Mouse (Mus musculus) fat pad, adult 2 months (tissue): Measurements from ENCODE around the gene Ckmt2.

ENCODE experiments used
- DNase-seq: peaks from one replicate; pipeline ENCODE4 v3.0.0-alpha.2; 2011; ENCODE audit warnings: low read depth, low spot score; ENCODE audit errors: extremely low read depth

Ckmt2 gene

GRCm38 (mm10) chr13:91876741-91877349 lies at the start of gene Ckmt2:
Gene Ckmt2, minus strand, starts transcription at chr13:91876885.
- DNase-seq, result no peak

GRCm38 (mm10) chr13:91921010-91921409 lies 44.3 kb upstream of the Ckmt2 start:
- no peak for DNase-seq

- DNase-seq, result no peak
Observed at GRCm38 (mm10) chr13:91918764-91919163, 42.1 kb upstream of the Ckmt2 start.

- DNase-seq, result no peak
Observed at GRCm38 (mm10) chr13:91917835-91918234, 41.1 kb upstream of the Ckmt2 start.

- DNase-seq, result no peak
Observed at GRCm38 (mm10) chr13:91916308-91916707, 39.6 kb upstream of the Ckmt2 start.

GRCm38 (mm10) chr13:91915582-91916239 lies 39.0 kb upstream of the Ckmt2 start:
- DNase-seq, result no peak

- no peak for DNase-seq
Observed at GRCm38 (mm10) chr13:91915192-91915581, 38.5 kb upstream of the Ckmt2 start.

GRCm38 (mm10) chr13:91911652-91912051 lies 35.0 kb upstream of the Ckmt2 start:
- DNase-seq, result no peak

GRCm38 (mm10) chr13:91911211-91911610 lies 34.5 kb upstream of the Ckmt2 start:
- no peak for DNase-seq

GRCm38 (mm10) chr13:91908202-91908980 lies 31.7 kb upstream of the Ckmt2 start:
- peak; percentile 4 for DNase-seq

GRCm38 (mm10) chr13:91906338-91906737 lies 29.7 kb upstream of the Ckmt2 start:
- DNase-seq, result no peak

- DNase-seq, result no peak
Observed at GRCm38 (mm10) chr13:91896476-91896875, 19.8 kb upstream of the Ckmt2 start.

- DNase-seq, result no peak
Observed at GRCm38 (mm10) chr13:91893132-91893531, 16.4 kb upstream of the Ckmt2 start.

GRCm38 (mm10) chr13:91890031-91890619 lies 13.4 kb upstream of the Ckmt2 start:
- DNase-seq, result no peak

- DNase-seq, result no peak
Observed at GRCm38 (mm10) chr13:91884714-91885386, 8.2 kb upstream of the Ckmt2 start.

GRCm38 (mm10) chr13:91881837-91882480 lies 5.3 kb upstream of the Ckmt2 start:
- no peak for DNase-seq

- no peak for DNase-seq
Observed at GRCm38 (mm10) chr13:91880256-91880655, 3.6 kb upstream of the Ckmt2 start.

- DNase-seq, result no peak
Observed at GRCm38 (mm10) chr13:91877996-91878395, 1.3 kb upstream of the Ckmt2 start.

- no peak for DNase-seq
Observed at GRCm38 (mm10) chr13:91877350-91877749, 665 bp upstream of the Ckmt2 start.

- DNase-seq, result no peak
Observed at GRCm38 (mm10) chr13:91875581-91875980, 1.1 kb downstream of the Ckmt2 start.

- DNase-seq, result no peak
Observed at GRCm38 (mm10) chr13:91874565-91874964, 2.1 kb downstream of the Ckmt2 start.
